Mouse (Mus musculus) right cerebral cortex, postnatal 14 days (tissue): ENCODE data around the gene Thap4.
"Not testable (repeated sequence)": the region's sequence is repeated elsewhere in the genome, so short reads cannot be mapped to it uniquely, and the experiment has no call there.

Experiments
- DNase-seq: peaks from one replicate; pipeline ENCODE4 v3.0.0; 2022

Gene Thap4

DNA sequence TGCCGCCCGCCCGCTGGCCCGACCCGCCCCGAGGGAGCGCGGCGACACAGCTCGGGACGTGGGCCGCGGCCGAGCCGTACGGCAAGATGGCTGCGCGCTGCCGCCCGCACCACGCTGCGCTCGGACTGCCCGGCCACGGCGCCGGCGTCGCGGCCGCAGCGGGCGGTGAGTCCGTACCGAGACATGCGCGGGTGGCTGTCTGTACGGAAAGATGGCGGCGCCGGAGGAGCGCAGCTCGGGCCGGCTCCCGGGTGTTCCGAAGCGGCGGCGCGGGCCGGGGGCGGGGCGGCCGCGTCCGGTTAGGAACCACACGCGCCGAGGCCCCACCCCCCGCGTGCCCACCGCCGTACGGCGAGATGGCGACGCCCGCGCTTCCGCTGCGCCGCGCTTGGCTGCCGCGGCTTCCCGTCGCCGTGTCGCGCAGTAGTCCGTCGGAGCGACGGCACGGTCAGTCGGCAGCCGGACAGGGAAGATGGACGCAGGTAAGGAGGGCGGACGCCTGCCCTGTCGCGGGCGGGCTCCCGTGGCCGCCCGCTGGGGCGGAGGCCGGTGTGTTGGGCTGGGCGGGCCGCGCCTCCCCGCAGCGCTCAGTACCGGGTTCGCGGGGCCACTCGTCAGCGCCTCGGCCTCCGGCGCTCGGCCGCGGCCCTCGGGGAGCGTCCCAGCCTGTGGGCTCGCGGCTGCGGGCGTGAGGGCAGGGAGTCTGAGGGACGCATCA is at the start of gene Thap4:
Thap4 (minus strand) TSS at position 292 of the 718 bp plus-strand sequence.
- DNase-seq: peak; percentile 95

DNA sequence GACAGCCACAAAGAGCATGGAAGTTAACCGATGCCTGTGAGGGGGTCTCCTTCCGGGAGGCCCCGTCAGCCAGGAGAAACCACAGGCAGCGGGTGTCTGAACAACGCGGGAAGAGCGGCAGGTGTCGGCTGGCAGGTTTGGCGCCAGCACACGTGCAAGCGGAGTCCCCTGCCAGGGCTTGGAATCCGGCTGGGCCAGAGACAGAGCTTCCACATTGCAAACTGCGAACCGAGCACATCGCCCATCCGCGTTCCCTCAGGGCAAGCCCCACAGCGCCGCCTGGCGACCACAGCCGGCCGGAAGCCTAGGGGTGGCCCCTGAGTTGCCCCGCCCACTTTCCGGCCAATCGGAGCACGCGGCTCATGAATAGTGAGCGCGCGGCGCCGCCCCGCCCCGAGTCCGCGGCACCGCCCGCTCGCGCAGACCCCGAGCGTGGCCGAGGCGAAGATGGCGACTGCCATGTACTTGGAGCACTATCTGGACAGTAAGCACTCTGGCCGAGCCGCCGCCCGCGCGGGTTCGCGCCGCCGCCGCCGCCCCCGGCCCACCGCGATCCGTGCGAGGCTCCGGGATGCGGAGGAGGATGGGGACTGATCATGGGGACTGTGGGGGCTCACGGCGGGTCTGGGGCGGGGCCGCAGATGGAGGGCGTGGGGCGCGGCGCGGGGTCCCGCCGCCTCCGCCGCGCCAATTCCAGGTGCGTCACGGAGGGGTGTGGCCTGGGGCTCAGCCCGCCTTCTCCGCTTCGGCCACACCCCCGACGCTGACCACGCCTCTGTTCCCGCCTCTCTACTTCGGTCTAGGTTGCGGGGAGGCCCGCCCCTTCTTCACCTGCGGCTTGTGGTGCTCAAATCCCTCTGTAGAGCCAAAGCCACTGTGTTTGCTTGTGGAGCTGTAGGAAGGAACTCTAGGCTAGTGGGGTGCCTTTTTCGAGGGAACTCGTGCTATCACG is 49.2 kb upstream of the Thap4 start, which contains the start of gene Ing5:
Ing5 (plus strand) TSS at position 410 of the 952 bp plus-strand sequence.
- DNase-seq: peak; percentile 100

- DNase-seq: no peak
These were observed 48.1 kb upstream of the Thap4 start for GRCm38 (mm10) chr1:93802771-93803170.

DNA sequence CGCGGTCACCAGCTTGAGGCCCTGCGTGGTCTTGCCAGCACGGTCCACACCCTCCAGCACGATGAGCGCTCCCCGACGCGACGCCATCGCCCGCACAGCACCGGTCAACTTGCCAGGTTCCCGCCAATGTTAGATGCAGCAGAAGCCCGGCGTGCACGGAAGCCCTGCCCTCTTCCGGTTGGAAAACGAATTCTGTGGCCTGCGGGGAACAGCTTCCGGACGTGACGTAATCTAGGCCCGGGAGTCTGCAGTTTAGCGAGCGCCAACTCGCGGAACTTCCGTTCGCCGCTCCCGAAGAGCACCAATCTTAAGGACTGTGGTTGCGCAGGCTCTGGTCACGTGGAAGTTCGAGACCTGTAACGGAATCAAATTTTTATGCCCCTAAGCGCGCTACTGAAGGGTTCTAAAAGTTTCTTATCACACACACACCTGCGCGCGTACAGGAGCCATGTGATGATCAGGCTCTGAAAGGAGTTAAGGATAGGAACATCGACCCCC is 47.1 kb upstream of the Thap4 start, which contains the start of gene Dtymk:
Dtymk (minus strand) TSS at position 194 of the 498 bp plus-strand sequence.
- peak; percentile 88 for DNase-seq

- no peak for DNase-seq
These were observed 46.2 kb upstream of the Thap4 start for GRCm38 (mm10) chr1:93800670-93801503.

GRCm38 (mm10) chr1:93795886-93796285 is 41.2 kb upstream of the Thap4 start:
- DNase-seq: no peak

DNA sequence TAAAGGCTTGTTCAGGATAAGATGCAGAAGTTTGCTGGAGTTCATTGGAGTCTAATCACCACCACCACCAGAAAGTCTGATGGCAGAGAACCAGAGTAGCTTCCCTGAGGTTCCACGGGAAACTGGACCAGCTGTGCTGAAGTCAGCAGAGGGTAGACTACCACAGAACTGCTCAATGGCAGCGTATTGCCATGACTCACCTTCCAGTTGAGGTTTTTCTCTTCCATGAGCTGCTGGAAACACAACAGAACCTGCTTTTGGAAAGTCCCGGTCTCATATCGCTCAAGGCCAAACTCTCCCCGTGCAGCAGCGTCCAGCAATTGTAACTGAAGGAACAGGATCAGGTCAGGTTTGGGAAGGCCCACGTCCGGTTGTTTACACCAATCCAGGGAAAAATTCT is 39.9 kb upstream of the Thap4 start:
- DNase-seq: no peak

DNA sequence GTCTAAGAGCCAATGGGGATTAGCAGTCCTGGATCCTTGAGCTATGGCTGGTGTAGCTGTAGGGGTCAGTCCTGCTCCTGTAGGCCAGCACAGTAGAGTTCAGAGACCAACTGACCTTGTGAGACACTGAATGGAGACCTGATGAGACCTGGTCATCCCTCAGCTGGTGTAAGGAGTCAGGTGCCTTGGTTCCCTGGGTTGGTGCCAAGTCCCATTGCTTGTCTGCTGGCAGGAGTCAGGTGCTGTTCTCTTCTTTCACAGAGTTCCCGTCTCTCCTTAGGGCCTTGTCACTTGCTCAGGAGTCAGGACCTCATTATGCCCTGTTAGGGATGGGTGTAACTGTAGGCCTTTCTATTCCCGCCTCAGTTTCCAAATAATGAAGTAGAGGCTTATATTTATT is 32.2 kb upstream of the Thap4 start:
- DNase-seq: no peak

GRCm38 (mm10) chr1:93776686-93777085 is 22.0 kb upstream of the Thap4 start:
- DNase-seq: no peak

DNA sequence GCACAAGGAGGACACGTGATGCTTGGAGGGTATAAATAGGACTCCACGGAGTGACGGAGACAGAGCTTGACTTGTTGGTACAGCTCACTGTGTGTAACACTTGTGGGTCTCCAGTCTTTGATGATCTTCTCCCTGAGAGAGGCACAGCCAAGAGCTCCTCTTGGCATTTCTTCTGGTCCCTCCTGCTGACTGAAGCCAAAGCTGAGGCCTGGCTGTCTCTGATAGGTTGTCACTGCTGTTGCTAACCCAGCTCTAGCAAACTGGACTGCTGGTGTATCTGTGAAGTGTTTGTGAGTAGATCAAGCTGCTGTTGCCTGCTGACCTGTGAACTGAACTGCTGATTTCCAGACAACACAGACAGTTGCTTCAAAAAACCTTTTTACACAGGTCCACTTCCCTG is 15.2 kb upstream of the Thap4 start:
- no peak for DNase-seq

- DNase-seq: no peak
These were observed 12.9 kb upstream of the Thap4 start for GRCm38 (mm10) chr1:93767600-93767999.

DNA sequence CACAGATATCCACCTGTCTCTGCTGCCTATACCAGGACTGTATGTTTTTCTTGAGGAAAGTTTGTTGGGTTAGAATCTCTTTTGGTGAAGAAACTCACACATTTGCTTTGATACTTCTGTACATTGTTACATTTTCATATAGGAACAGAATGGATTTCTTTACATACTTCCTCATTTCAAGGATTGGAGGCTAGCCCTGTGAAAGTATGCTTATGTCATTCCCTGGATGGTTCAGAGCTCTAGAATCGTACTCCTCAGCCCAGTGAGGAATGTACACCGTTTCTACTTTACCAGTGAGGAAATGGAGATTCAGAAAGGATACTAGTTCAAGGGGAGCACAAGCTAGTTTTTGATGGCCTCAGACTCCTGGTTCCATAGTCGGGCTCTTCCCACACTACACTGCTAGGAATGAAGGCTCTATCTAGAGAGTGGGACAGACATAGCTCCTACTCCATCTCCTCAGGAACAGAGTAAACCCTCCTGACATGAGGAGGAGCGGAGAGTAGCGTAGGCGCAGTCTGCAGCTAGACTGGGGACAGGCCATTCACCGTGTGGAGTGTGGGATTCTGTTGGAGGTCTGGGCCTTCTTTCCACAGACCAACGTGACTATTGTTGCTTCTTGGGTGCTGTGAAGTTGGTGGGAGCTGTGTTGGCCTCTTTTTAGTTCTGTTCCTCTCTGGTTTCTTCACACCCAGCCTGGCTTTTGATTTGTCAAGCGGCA is 10.4 kb upstream of the Thap4 start:
- DNase-seq: no peak

DNA sequence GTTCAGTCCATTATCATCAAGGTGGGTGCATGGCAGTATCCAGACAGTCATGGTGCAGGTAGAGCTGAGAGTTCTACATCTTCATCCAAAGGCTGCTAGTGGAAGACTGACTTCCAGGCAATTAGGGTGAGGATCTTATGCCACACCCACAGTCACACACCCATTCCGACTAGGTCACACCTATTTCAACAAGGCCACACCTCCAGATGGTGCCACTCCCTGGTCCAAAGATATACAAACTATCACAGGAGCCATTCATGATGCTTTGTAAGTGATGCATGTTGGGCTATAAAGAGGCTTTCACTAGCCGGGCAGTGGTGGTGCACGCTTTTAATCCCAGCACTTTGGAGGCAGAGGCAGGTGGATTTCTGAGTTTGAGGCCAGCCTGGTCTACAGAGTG is 8.9 kb upstream of the Thap4 start:
- not testable (repeated sequence) for DNase-seq

DNA sequence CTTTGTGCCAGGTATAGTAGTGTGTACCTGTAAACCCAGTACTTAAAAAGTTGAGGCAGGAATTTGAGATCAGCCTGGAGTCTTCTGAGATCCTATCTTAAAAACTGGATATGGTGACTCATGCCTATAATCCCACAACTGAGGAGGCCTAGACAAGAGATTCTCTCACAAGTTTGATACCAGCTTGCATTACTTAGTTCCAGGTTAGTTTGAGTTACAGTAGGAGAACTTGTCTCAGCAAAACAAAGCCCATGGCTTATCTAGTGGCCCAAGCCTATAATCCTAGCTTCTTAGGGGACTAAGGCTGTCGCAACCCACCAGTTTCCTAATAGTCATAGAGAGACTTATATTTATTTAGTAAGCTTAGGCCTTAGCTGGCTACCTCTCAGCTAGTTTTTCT is 5.4 kb upstream of the Thap4 start:
- no peak for DNase-seq

- no peak for DNase-seq
These were observed 1.5 kb upstream of the Thap4 start for GRCm38 (mm10) chr1:93756154-93756553.

- DNase-seq: no peak
These were observed 954 bp upstream of the Thap4 start for GRCm38 (mm10) chr1:93755618-93756017.

DNA sequence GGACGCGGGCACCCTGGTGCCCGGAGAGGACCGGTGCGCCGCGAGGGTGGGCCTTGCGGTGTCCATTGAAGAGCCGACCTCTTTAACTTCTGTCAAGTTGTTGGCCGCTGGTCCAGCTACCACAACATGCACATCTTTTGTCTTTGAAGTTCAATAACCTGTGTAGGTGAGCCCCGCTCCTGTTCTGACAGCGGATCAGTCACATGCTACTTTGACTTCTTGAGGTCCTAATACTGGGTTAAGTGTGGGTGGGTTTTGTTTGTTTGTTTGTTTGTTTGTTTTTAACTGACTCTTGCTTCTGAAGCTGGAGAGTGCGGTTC is 587 bp upstream of the Thap4 start:
- no peak for DNase-seq

GRCm38 (mm10) chr1:93753911-93754572 is 622 bp downstream of the Thap4 start:
- DNase-seq: peak; percentile 41

DNA sequence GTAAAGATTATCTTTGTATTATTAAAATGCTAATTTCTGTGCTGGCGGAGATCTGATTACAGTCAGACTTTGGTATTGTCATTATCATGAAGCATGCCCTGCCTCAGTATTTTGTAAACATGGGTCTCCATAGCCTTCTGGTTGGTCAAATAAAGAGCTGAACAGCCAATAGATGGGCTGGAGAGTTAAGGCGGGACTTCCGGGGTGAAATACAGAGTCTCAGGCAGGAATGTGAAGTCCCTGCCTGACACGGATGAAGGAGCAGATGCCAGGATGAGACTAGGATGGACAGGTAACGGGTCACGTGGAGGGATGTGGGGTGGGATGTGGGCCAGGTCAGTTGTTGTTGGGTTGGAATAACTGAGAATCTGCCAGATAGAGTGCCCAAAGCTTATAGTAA is 3.4 kb downstream of the Thap4 start, which contains the start of gene Atg4b:
Atg4b (plus strand) TSS at position 211 of the 400 bp plus-strand sequence.
- no peak for DNase-seq

DNA sequence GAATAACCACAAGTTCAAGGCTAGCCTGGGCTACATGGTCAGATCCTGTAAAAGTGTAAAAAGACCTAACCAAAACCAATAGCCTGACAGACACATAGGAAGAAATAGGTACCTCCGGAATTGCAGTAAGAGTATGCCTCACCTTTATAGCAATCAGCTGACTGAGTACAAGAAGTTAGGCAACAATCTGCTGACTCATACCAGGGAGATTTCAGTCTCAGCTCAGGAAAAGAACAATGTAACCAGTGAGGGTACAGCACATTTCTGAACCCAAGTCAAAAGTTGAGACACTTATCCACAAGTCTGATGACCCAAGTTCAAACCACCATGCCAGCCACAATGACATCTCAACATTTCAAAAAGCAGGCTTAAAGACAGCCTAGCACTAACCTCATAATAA is 6.1 kb downstream of the Thap4 start:
- DNase-seq: no peak

GRCm38 (mm10) chr1:93746179-93746578 is 8.5 kb downstream of the Thap4 start:
- DNase-seq: no peak
